Mouse (Mus musculus): ENCODE data around the gene Olfr332. TPM values are rescaled to one million over a fixed set of nuclear protein-coding genes. Genes with fewer than 3 reads are reported as not detected.
"Not testable (repeated sequence)": the region's sequence is repeated elsewhere in the genome, so short reads cannot be mapped to it uniquely, and the experiment has no call there.

The Olfr332 gene
- polyA plus RNA-seq (2012; ENCODE audit: insufficient read depth, low replicate concordance) = not detected in 2 replicates

DNA sequence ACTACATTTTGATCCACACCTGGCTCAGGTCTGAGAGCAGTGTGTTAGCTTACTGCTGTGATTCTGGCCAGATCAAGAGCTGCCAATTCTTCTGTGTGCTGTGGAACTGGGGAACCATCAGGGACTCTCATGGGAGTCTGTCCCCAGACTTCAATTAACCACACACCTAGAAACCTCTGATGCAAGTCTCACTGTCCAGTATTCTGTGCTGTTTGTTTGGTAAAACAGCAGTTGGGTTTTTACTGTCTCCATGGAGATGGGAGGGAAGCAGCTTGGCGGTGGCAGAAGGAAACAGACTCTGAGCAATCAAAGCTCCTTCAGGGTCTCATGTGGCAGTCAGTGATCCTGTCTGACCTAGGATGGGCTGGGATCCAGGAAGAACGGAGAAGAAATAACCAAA lies at the start of gene Olfr332:
Gene Olfr332 (minus strand): TSS at position 101 of the 400 bp plus-strand sequence.
- Histone ChIP-seq H3K4me1 (no peaks in the 10 kb centered on the region), H3K36me3 (replicated peaks; ENCODE audit: low read length) (no peaks in the 10 kb centered on the region), H3K9me3 (no peaks in the 10 kb centered on the region), H3K4me3 (replicated peaks) (no peak within 1 kb of the TSS), H3K27me3 (replicated peaks) (peaks cover 3% of the 10 kb centered on the region)
- TF ChIP-seq FLI1 (IDR thresholded peaks at IDR 0.05; ENCODE audit: low read length) (no peak), GATA1 (IDR thresholded peaks at IDR 0.05; ENCODE audit: borderline replicate concordance, low read length) (no peak)

DNA sequence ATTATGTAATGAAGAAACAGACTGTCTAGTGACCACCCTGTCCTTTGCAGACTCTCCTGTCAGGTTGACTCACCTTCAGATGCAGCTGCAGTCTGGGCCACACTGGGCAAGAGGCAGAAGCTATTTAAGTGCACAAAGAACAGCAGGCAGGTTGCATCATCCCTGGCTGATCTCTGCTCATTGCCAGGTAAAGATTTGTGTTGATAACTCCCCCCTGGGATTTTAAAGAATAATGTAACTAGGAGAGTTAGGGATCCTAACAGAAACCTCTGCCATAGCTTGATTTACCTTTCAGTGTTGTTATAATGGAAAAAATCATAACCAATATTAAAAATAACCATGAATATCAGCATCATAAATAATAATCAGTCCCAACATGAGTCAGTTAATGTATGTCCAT lies 42.4 kb upstream of the Olfr332 start, which contains the start of gene Olfr330:
Gene Olfr330 (minus strand): TSS at position 101 of the 400 bp plus-strand sequence.
- not testable (repeated sequence) for H3K4me1 ChIP-seq; H3K4me3 ChIP-seq (replicated peaks); H3K27me3 ChIP-seq (replicated peaks); H3K9me3 ChIP-seq; H3K36me3 ChIP-seq (replicated peaks; ENCODE audit: low read length)

DNA sequence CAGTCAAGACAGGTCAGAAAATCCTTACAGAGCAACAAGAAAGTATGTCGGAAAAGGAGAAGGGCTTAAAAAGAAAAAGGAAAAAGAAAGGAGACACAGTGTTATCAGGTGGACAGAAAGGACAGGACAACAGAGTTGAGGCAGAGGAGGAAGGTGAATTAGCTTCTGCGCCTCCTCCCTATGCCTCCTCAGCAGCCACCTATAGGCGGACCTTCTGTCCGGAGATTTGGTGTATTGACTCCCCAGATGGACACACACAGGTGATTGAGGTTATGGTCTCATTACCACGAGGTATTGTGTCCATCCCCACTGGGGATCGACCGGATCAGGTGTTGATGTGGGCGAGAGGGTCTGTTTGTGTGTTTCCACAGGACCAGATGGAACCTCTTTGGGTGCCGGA lies 27.4 kb upstream of the Olfr332 start:
- H3K4me3 ChIP-seq (replicated peaks) = not testable (repeated sequence)

DNA sequence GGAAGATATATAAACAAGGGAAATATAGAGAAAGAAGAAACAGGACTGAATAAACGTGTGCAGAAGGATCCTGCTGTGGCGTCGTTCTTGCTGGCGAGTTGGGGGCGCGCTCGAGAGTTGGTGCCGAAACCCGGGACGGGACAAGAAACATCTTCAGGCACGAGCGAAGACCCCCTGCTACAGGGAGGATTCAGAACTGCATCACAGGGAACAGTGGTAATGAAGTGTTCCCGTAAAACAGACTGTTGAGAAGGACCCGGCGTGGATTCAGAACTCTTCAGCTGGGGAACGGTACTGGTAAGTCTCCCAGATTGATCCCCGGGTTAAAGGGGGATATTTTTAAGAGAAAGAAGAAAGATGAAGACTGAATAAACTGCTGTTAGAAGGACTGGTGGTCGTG lies 26.6 kb upstream of the Olfr332 start:
- H3K36me3 ChIP-seq (replicated peaks; ENCODE audit: low read length); H3K4me1 ChIP-seq; H3K27me3 ChIP-seq (replicated peaks); H3K9me3 ChIP-seq; H3K4me3 ChIP-seq (replicated peaks): not testable (repeated sequence)

More for the DNA sequence above, 27.4 kb upstream of the Olfr332 start:
- not testable (repeated sequence) for H3K4me1 ChIP-seq; H3K36me3 ChIP-seq (replicated peaks; ENCODE audit: low read length); H3K27me3 ChIP-seq (replicated peaks); H3K9me3 ChIP-seq

DNA sequence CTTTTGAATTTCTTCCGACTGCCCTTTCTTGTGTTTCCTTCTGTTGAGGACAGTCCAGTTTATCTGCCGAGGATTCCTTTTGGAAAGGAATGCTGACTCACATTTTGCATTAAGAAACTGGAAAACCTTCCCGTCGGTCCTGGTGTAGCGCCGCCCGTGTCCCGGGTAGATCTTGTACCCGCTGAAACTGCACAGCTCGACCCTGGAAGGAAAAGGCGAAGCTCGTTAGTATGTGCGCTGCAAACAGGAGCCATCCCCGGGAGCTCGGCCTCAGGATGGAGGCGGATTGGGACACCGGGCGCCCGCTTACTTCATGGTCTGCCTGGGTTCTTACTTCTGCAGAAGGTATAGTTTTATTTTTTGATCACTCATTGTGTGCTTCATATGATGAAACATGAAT lies 16.7 kb upstream of the Olfr332 start:
- not testable (repeated sequence) for H3K9me3 ChIP-seq; H3K4me3 ChIP-seq (replicated peaks); H3K36me3 ChIP-seq (replicated peaks; ENCODE audit: low read length); H3K27me3 ChIP-seq (replicated peaks); H3K4me1 ChIP-seq

DNA sequence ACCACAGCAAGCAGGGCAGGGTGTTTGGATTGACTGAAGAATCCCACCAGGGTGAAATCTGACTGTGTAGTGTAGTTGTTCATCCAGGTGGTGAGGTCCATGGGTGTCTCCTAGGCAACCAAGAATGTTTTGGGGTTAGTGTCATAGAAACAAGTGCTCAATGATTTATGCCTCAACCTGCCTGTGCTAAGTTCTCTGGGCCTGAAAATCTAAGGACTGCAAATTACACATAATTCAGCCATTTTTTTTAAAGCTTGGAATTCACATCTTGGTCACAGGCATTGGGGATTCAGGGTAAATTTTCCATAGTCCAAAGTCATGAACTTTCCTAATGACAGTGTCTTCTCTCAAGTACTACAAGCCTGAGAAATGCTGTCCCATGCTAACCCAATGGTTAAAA lies 10.1 kb upstream of the Olfr332 start, which contains the start of gene Olfr331:
Gene Olfr331 (minus strand): TSS at position 101 of the 400 bp plus-strand sequence.
- not testable (repeated sequence) for H3K9me3 ChIP-seq; H3K36me3 ChIP-seq (replicated peaks; ENCODE audit: low read length); H3K4me3 ChIP-seq (replicated peaks); H3K4me1 ChIP-seq; H3K27me3 ChIP-seq (replicated peaks)

DNA sequence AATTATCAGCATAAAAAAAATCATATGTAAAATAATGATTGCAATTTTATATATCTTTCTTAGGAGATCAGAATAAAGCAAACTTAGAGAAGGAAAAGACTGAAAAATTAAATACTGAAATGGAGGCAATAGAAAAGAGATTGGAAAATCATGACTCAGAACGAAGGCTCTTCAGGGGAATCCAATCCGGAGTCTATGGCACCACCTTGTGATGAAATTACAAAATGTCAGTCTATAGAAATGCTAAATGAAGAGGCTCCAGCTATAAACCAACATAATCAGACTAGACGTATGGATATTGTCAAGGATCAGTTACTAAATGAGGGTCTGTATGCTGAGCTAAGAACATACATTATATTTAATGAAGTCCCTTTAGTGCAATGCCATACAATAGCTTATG lies 6.9 kb upstream of the Olfr332 start:
- Histone ChIP-seq H3K9me3 (no peaks in the 10 kb centered on the region), H3K27me3 (replicated peaks) (peaks cover 3% of the 10 kb centered on the region), H3K36me3 (replicated peaks; ENCODE audit: low read length) (no peaks in the 10 kb centered on the region), H3K4me3 (replicated peaks) (no peak overlapping the region), H3K4me1 (no peaks in the 10 kb centered on the region)
- no peak for TF ChIP-seq FLI1 (IDR thresholded peaks at IDR 0.05; ENCODE audit: low read length)
- no peak for TF ChIP-seq GATA1 (IDR thresholded peaks at IDR 0.05; ENCODE audit: borderline replicate concordance, low read length)

DNA sequence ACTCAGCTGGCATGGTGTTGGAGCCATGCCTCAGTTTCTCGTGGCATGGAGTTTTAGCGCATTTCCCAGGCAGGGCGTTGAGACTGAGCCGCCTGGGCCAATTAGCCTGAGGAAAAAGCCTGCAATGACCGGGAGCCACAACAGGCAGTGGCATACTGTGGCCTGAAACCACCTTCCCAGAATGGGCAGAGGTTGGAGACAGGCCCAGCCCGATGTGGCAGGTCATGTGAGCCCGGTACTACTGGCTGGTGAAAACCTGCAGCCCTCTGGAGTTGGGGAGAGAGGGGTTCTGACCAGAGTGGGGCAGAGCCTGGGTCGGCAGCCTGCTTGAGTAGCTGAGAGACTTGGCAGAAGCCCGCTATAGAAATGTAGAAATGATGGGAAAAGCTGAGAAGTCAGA lies 6.4 kb upstream of the Olfr332 start:
- Histone ChIP-seq H3K4me3 (replicated peaks) (no peak overlapping the region), H3K36me3 (replicated peaks; ENCODE audit: low read length) (no peaks in the 10 kb centered on the region), H3K27me3 (replicated peaks) (peaks cover 3% of the 10 kb centered on the region), H3K4me1 (no peaks in the 10 kb centered on the region), H3K9me3 (no peaks in the 10 kb centered on the region)
- TF ChIP-seq GATA1 (IDR thresholded peaks at IDR 0.05; ENCODE audit: borderline replicate concordance, low read length) (no peak), FLI1 (IDR thresholded peaks at IDR 0.05; ENCODE audit: low read length) (no peak)

DNA sequence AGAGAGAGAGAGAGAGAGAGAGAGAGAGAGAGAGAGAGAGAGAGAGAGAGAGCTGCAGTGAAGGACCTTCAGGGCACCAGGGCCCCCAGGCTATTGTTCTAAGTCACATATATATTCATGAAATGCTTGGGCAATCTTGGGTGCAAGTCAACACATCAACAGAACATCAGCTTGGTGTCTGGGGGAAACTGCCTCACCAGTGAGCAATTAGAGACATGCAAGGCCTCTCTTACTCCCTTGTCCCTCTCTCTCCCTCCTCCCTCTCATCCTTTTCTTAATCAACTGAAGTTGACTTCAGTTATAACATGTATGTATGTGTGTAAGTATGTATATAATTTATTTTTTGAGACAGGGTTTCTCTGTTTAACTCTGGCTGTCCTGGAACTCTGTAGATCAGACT lies 30.2 kb downstream of the Olfr332 start, which contains the start of gene Olfr30:
Gene Olfr30 (minus strand): TSS at position 101 of the 400 bp plus-strand sequence.
- Histone ChIP-seq H3K36me3 (replicated peaks; ENCODE audit: low read length) (no peaks in the 10 kb centered on the region), H3K27me3 (replicated peaks) (peaks cover 10% of the 10 kb centered on the region), H3K4me3 (replicated peaks) (no peak within 1 kb of the TSS), H3K9me3 (no peaks in the 10 kb centered on the region), H3K4me1 (no peaks in the 10 kb centered on the region)
- TF ChIP-seq GATA1 (IDR thresholded peaks at IDR 0.05; ENCODE audit: borderline replicate concordance, low read length) = no peak
- TF ChIP-seq FLI1 (IDR thresholded peaks at IDR 0.05; ENCODE audit: low read length) = no peak

DNA sequence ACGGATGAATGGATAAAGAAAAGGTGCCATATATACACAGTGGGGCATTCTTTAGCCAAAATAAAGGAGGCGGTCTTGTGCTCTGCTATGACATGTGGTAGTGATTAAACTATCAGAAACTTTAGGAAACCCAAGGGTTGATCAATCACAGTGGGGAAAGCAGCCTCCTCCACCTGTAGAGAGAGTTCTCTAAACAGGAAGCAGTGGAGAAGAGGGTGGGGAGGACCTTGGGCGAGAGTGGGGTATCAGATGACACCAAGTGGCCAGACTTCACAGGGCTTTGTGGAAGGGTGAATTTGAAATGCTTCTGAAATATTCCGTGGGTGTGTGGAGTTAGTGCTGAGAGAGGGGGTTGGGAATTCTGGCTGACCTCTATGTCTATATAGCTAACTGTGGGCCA lies 38.8 kb downstream of the Olfr332 start:
- no peaks in the 10 kb centered on the region for H3K36me3 ChIP-seq (replicated peaks; ENCODE audit: low read length)
- TF ChIP-seq GATA1 (IDR thresholded peaks at IDR 0.05; ENCODE audit: borderline replicate concordance, low read length) (no peak), FLI1 (IDR thresholded peaks at IDR 0.05; ENCODE audit: low read length) (no peak)
- peaks cover 7% of the 10 kb centered on the region for H3K27me3 ChIP-seq (replicated peaks)
- no peak overlapping the region for H3K4me3 ChIP-seq (replicated peaks)
- H3K9me3 ChIP-seq = no peaks in the 10 kb centered on the region; the same call in 1 of the 2 replicates
- no peaks in the 10 kb centered on the region for H3K4me1 ChIP-seq

DNA sequence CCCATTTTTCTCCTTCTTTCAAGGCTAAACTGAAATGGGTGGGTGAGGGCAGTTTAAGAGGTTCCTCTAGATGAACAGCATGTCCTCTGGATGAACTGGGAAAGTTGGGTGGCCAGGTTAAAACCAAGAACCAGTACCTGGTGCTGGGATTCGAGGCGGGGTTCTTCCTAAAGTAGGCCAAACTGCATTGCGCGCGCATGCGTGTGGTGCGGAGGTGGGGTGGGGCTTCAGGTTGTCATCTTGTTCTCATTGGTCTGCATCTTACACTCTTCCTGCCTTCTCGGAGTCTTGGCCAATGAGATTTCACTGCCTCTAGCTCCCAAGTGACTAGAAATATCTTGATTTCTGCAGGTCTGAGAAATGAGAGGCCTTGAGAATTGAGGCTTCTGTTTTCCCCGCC lies 39.6 kb downstream of the Olfr332 start, which contains the start of gene Lypd9:
Gene Lypd9 (minus strand): TSS at position 165 of the 400 bp plus-strand sequence.
- no peak for TF ChIP-seq FLI1 (IDR thresholded peaks at IDR 0.05; ENCODE audit: low read length)
- no peak for TF ChIP-seq GATA1 (IDR thresholded peaks at IDR 0.05; ENCODE audit: borderline replicate concordance, low read length)
- H3K27me3 ChIP-seq (replicated peaks) = peaks cover 7% of the 10 kb centered on the region
- no peaks in the 10 kb centered on the region for H3K4me1 ChIP-seq
- H3K4me3 ChIP-seq (replicated peaks) = no peak within 1 kb of the TSS
- H3K9me3 ChIP-seq = peaks cover 7% of the 10 kb centered on the region
- H3K36me3 ChIP-seq (replicated peaks; ENCODE audit: low read length) = no peaks in the 10 kb centered on the region

Other genes starting within 250 kb of the Olfr332 start
- 0.19 TPM in 1 of 2 replicates, not detected in the other for gene 4930438A08Rik, start 217.8 kb downstream of the Olfr332 start, polyA plus RNA-seq (2012; ENCODE audit: insufficient read depth, low replicate concordance)
- gene Zfp692, start 185.5 kb downstream of the Olfr332 start, polyA plus RNA-seq (2012; ENCODE audit: insufficient read depth, low replicate concordance) = 7.7 and 14.6 TPM in 2 replicates
- 11.6 and 18.5 TPM in 2 replicates for gene Zfp672, start 162.2 kb downstream of the Olfr332 start, polyA plus RNA-seq (2012; ENCODE audit: insufficient read depth, low replicate concordance)
- gene Sh3bp5l, start 161.8 kb downstream of the Olfr332 start, polyA plus RNA-seq (2012; ENCODE audit: insufficient read depth, low replicate concordance) = 2.9 and 15.9 TPM in 2 replicates
- not detected in 2 replicates for gene Lypd8, start 113.5 kb downstream of the Olfr332 start, polyA plus RNA-seq (2012; ENCODE audit: insufficient read depth, low replicate concordance)
- gene 1810065E05Rik, start 71.4 kb downstream of the Olfr332 start, polyA plus RNA-seq (2012; ENCODE audit: insufficient read depth, low replicate concordance) = not detected in 2 replicates
- gene Gm12253, start 60.0 kb downstream of the Olfr332 start, polyA plus RNA-seq (2012; ENCODE audit: insufficient read depth, low replicate concordance) = not detected in 2 replicates
- not detected in 2 replicates for gene Lypd9, start 39.6 kb downstream of the Olfr332 start, polyA plus RNA-seq (2012; ENCODE audit: insufficient read depth, low replicate concordance)
- gene Olfr30, start 30.3 kb downstream of the Olfr332 start, polyA plus RNA-seq (2012; ENCODE audit: insufficient read depth, low replicate concordance) = not detected in 2 replicates
- gene Olfr331, start 10.0 kb upstream of the Olfr332 start, polyA plus RNA-seq (2012; ENCODE audit: insufficient read depth, low replicate concordance) = not detected in 2 replicates
- gene Olfr330, start 42.3 kb upstream of the Olfr332 start, polyA plus RNA-seq (2012; ENCODE audit: insufficient read depth, low replicate concordance) = not detected in 2 replicates
- not detected in 2 replicates for gene Olfr329-ps, start 53.9 kb upstream of the Olfr332 start, polyA plus RNA-seq (2012; ENCODE audit: insufficient read depth, low replicate concordance)
- 0.44 TPM in 1 of 2 replicates, not detected in the other for gene Olfr328, start 63.1 kb upstream of the Olfr332 start, polyA plus RNA-seq (2012; ENCODE audit: insufficient read depth, low replicate concordance)
- gene Olfr224, start 78.0 kb upstream of the Olfr332 start, polyA plus RNA-seq (2012; ENCODE audit: insufficient read depth, low replicate concordance) = not detected in 2 replicates
- not detected in 2 replicates for gene Olfr325, start 85.2 kb upstream of the Olfr332 start, polyA plus RNA-seq (2012; ENCODE audit: insufficient read depth, low replicate concordance)
- gene Olfr324, start 102.6 kb upstream of the Olfr332 start, polyA plus RNA-seq (2012; ENCODE audit: insufficient read depth, low replicate concordance) = not detected in 2 replicates
- gene 2210407C18Rik, start 123.5 kb upstream of the Olfr332 start, polyA plus RNA-seq (2012; ENCODE audit: insufficient read depth, low replicate concordance) = not detected in 2 replicates
- not detected in 2 replicates for gene Olfr323, start 137.9 kb upstream of the Olfr332 start, polyA plus RNA-seq (2012; ENCODE audit: insufficient read depth, low replicate concordance)
- gene Trim58, start 147.9 kb upstream of the Olfr332 start, polyA plus RNA-seq (2012; ENCODE audit: insufficient read depth, low replicate concordance) = 7.9 and 18.0 TPM in 2 replicates
- gene Olfr322, start 166.2 kb upstream of the Olfr332 start, polyA plus RNA-seq (2012; ENCODE audit: insufficient read depth, low replicate concordance) = not detected in 2 replicates
- gene Olfr320, start 188.5 kb upstream of the Olfr332 start, polyA plus RNA-seq (2012; ENCODE audit: insufficient read depth, low replicate concordance) = not detected in 2 replicates
- gene Olfr319, start 206.6 kb upstream of the Olfr332 start, polyA plus RNA-seq (2012; ENCODE audit: insufficient read depth, low replicate concordance) = not detected in 2 replicates
- not detected in 2 replicates for gene Olfr318, start 231.5 kb upstream of the Olfr332 start, polyA plus RNA-seq (2012; ENCODE audit: insufficient read depth, low replicate concordance)
- not detected in 2 replicates for gene Olfr317, start 246.7 kb upstream of the Olfr332 start, polyA plus RNA-seq (2012; ENCODE audit: insufficient read depth, low replicate concordance)

Measured in megakaryocyte, embryonic 14.5 days (primary cell).